Mouse (Mus musculus): ENCODE data around the gene Ran. TPM values are rescaled to one million over a fixed set of nuclear protein-coding genes. Genes with fewer than 3 reads are reported as not detected.

The Ran gene
- polyA plus RNA-seq, 1 experiment from 2014 or later, result 206 TPM

DNA sequence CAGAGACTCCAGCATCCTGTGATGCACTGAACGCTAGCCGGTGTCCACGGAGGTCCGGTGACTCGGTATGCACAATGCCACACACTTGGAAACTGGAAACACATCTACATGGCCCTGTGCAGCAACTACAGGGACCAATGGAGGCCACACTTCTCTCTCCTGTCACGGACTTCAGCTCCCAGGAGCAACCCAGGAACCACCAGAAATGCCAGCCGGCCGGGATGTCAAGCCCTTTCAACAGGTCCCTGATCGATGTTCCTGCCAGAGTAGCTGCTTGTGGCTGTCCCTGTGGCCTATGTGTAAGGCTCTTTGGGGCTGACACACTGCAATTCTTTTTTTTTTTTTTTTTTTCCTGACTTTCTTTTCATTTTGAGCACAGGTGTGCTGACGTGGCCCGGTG lies 44.3 kb downstream of the Ran start:
- WGBS (ENCODE audit: insufficient replicate concordance), result 75% methylated on average over 11 of the region's 11 CpGs
- Histone ChIP-seq H3K27ac (ENCODE audit: low read depth) (no peak overlapping the region), H3K27me3 (ENCODE audit: insufficient read depth, low read length) (peaks cover 6% of the 10 kb centered on the region), H3K9me3 (ENCODE audit: low read length) (no peaks in the 10 kb centered on the region), H3K4me2 (ENCODE audit: low read depth, low read length) (no peak overlapping the region), H3K9ac (replicated peaks) (no peak overlapping the region), H3K36me3 (replicated peaks; ENCODE audit: insufficient read depth, low read length) (no peaks in the 10 kb centered on the region), H3K4me1 (ENCODE audit: insufficient read depth) (no peaks in the 10 kb centered on the region), H3K4me3 (ENCODE audit: low read depth, low read length) (no peak overlapping the region)
- DNase-seq (no peak), ATAC-seq (no peak)
- TF ChIP-seq EP300 (IDR thresholded peaks at IDR 0.05; ENCODE audit: low read depth) (no peak), CTCF (IDR thresholded peaks at IDR 0.05; ENCODE audit: low read depth) (no peak)

DNA sequence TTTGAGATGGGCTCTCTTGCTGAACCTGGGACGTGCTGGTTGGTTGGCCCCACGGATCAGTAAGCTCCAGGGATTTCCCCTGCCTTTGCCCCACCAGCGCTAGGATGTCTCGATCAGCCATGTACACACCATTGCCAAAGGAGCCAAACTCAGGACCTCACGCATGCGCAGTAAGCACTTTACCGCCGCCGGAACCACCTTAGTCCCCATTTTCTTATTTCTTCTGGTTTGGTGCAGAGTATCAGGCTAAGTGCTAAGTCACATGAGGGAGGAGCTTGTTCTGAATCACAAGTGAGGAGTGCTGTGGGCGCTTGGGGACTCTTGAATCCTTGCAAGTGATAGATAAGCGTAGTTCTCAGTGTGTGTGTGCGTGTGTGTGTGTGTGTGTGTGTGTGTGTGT lies 45.4 kb downstream of the Ran start:
- ATAC-seq (no peak), DNase-seq (no peak)
- H3K27me3 ChIP-seq (ENCODE audit: insufficient read depth, low read length), result peaks cover 4% of the 10 kb centered on the region
- no peak overlapping the region for H3K4me2 ChIP-seq (ENCODE audit: low read depth, low read length)
- H3K4me1 ChIP-seq (ENCODE audit: insufficient read depth), result no peaks in the 10 kb centered on the region
- H3K9me3 ChIP-seq (ENCODE audit: low read length), result no peaks in the 10 kb centered on the region
- H3K36me3 ChIP-seq (replicated peaks; ENCODE audit: insufficient read depth, low read length), result no peaks in the 10 kb centered on the region
- TF ChIP-seq CTCF (IDR thresholded peaks at IDR 0.05; ENCODE audit: low read depth) (no peak), EP300 (IDR thresholded peaks at IDR 0.05; ENCODE audit: low read depth) (no peak)
- H3K4me3 ChIP-seq (ENCODE audit: low read depth, low read length), result no peak overlapping the region
- WGBS (ENCODE audit: insufficient replicate concordance), result 71% methylated on average over 12 of the region's 12 CpGs
- no peak overlapping the region for H3K9ac ChIP-seq (replicated peaks)
- no peak overlapping the region for H3K27ac ChIP-seq (ENCODE audit: low read depth)

DNA sequence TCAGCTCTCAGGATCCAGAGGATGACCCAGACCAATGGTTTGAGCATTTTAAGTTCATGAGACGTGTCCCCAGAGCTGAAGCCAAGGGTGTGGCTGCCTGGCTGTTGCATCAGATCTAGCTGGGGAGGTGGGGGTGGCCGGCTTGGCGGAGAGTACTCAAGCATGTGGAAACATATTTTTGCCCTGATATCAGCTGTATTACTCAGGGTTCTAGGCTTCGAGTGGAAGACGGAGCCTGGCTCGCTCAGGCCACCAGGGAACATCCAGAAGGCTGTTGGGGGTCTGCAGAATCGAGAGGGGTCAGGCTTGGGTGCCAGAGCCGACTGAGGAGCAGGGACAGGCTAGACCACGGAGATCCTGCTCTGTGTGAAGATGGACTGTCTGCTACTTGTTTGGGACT lies 46.1 kb downstream of the Ran start:
- Histone ChIP-seq H3K9me3 (ENCODE audit: low read length) (no peaks in the 10 kb centered on the region), H3K36me3 (replicated peaks; ENCODE audit: insufficient read depth, low read length) (no peaks in the 10 kb centered on the region), H3K4me2 (ENCODE audit: low read depth, low read length) (no peak overlapping the region), H3K4me1 (ENCODE audit: insufficient read depth) (no peaks in the 10 kb centered on the region), H3K27ac (ENCODE audit: low read depth) (no peak overlapping the region), H3K9ac (replicated peaks) (no peak overlapping the region), H3K27me3 (ENCODE audit: insufficient read depth, low read length) (peaks cover 3% of the 10 kb centered on the region; the same call in 1 of the 2 replicates), H3K4me3 (ENCODE audit: low read depth, low read length) (no peak overlapping the region)
- DNase-seq (no peak), ATAC-seq (no peak)
- WGBS (ENCODE audit: insufficient replicate concordance), result 40% methylated on average over 9 of the region's 9 CpGs
- TF ChIP-seq EP300 (IDR thresholded peaks at IDR 0.05; ENCODE audit: low read depth), result no peak
- no peak for TF ChIP-seq CTCF (IDR thresholded peaks at IDR 0.05; ENCODE audit: low read depth)

DNA sequence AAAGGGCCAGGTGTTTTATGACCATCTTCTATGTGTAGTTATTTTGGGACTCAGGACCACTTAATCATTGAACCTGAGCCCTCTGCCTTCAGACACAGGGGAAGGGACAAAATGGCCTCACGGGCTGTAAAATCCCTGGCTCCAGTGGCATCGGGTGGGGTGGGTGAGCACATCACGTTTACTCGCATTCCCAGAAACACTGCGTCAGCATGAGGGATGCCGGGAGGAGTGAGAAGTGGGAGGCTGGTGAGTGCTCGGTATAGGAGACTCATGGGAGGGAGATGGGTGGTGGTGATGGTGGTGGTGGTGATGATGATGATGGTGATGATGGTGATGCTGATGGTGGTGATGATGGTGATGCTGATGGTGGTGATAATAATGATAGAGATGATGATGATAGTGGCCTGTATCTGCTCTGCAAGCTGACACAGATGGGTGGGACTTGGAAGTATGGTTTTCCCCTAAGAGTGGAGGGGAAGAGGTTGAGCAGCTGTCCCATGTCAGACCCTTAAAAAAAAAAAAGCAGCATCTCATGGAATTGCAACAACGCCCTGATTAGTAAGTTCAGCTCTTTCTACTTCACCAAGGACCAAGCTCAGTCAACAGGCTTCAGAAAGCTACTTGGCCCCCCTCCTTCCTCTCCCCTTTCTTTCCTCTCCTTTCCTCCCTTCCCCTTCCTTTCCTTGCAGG lies 46.8 kb downstream of the Ran start:
- TF ChIP-seq CTCF (IDR thresholded peaks at IDR 0.05; ENCODE audit: low read depth), result no peak
- Histone ChIP-seq H3K9me3 (ENCODE audit: low read length) (no peaks in the 10 kb centered on the region), H3K36me3 (replicated peaks; ENCODE audit: insufficient read depth, low read length) (no peaks in the 10 kb centered on the region), H3K27me3 (ENCODE audit: insufficient read depth, low read length) (peaks cover 3% of the 10 kb centered on the region; the same call in 1 of the 2 replicates), H3K27ac (ENCODE audit: low read depth) (no peak overlapping the region), H3K4me3 (ENCODE audit: low read depth, low read length) (no peak overlapping the region), H3K4me1 (ENCODE audit: insufficient read depth) (no peaks in the 10 kb centered on the region), H3K4me2 (ENCODE audit: low read depth, low read length) (no peak overlapping the region), H3K9ac (replicated peaks) (no peak overlapping the region)
- ATAC-seq, result no peak
- DNase-seq, result no peak
- WGBS (ENCODE audit: insufficient replicate concordance), result 74% methylated on average over 8 of the region's 8 CpGs

DNA sequence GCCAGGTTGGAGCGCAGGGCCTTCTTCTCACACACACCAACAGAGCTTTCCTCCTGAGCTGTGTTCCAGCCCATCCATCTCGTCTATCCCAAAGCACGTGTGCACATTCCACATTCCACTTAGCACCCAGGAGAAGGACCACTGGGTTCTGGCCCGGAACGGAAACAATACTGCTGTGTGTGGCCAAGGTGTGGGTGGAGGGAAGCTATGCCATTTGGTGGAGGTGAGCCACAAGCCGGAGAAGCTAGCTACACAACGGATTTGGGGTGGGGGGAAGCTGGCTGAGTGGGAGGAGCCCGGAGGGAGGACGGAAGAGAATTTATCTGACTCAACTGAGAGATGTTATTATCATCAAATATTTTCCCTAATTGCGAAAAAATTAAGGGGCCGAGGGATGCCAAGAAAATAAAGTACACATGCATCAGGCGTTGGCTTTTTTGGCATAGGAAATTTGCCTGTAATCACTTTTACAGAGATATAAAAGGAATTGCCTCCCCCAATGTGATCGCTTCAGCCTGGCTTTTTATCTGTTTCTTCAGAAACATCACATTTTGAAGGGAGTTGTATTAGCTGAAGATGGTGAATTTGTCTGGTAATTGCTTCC lies 47.5 kb downstream of the Ran start:
- Histone ChIP-seq H3K4me1 (ENCODE audit: insufficient read depth) (no peaks in the 10 kb centered on the region), H3K9me3 (ENCODE audit: low read length) (no peaks in the 10 kb centered on the region), H3K36me3 (replicated peaks; ENCODE audit: insufficient read depth, low read length) (no peaks in the 10 kb centered on the region), H3K9ac (replicated peaks) (no peak overlapping the region), H3K27me3 (ENCODE audit: insufficient read depth, low read length) (no peaks in the 10 kb centered on the region), H3K27ac (ENCODE audit: low read depth) (no peak overlapping the region), H3K4me3 (ENCODE audit: low read depth, low read length) (no peak overlapping the region), H3K4me2 (ENCODE audit: low read depth, low read length) (no peak overlapping the region)
- DNase-seq, result no peak
- TF ChIP-seq EP300 (IDR thresholded peaks at IDR 0.05; ENCODE audit: low read depth) (no peak), CTCF (IDR thresholded peaks at IDR 0.05; ENCODE audit: low read depth) (no peak)
- 62% methylated on average over 13 of the region's 13 CpGs for WGBS (ENCODE audit: insufficient replicate concordance)
- ATAC-seq, result no peak

DNA sequence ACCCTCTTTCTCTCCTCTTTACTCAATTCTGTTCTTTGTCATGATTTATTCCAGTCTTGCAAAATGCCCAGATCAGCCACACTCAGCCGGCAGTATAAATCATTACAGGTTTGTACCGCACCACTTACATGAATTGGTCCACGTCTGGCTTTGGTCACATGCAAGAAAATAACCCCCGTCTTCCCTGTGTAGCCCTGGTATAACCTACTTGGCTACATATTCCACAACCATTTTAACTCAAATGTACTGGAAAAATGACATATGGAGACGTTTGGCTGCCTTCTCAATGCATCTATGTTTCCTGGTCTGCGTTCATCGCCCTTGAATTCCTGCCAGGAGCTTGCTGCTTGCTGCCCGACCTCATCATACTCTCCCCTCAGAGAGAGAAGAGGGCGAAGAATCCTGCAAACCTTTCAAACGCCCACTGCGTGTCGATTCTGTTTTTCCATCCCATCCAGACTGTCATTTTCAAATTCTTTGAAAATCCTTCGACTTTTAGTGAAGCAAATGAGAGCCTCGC lies 52.0 kb downstream of the Ran start:
- no peak for ATAC-seq
- whole genome bisulfite sequencing (ENCODE audit: insufficient replicate concordance), result 78% methylated on average over 14 of the region's 14 CpGs
- Histone ChIP-seq H3K9me3 (ENCODE audit: low read length) (no peaks in the 10 kb centered on the region), H3K4me2 (ENCODE audit: low read depth, low read length) (no peak overlapping the region), H3K9ac (replicated peaks) (no peak overlapping the region), H3K4me1 (ENCODE audit: insufficient read depth) (no peaks in the 10 kb centered on the region), H3K27me3 (ENCODE audit: insufficient read depth, low read length) (no peaks in the 10 kb centered on the region), H3K36me3 (replicated peaks; ENCODE audit: insufficient read depth, low read length) (no peaks in the 10 kb centered on the region), H3K4me3 (ENCODE audit: low read depth, low read length) (no peak overlapping the region), H3K27ac (ENCODE audit: low read depth) (no peak overlapping the region)
- TF ChIP-seq CTCF (IDR thresholded peaks at IDR 0.05; ENCODE audit: low read depth) (no peak), EP300 (IDR thresholded peaks at IDR 0.05; ENCODE audit: low read depth) (no peak)
- DNase-seq, result no peak

Data from liver, postnatal 0 days (tissue).